Mouse (Mus musculus) Muller cell, postnatal 12 days (primary cell): ENCODE measurements at regions not wholly inside any gene's neighbourhood (a gene's known extent, or its start where the extent isn't known, plus 50 kb on each side); places are given as distances from the start of the nearest gene placed in this dataset.
A peak's percentile ranks its signal among the peaks of the same experiment; 100 is the strongest.

Experiments
- DNase-seq: peaks from one replicate; pipeline ENCODE4 v3.0.0-alpha.2; 2015; ENCODE audit errors: inconsistent ontology term

DNA sequence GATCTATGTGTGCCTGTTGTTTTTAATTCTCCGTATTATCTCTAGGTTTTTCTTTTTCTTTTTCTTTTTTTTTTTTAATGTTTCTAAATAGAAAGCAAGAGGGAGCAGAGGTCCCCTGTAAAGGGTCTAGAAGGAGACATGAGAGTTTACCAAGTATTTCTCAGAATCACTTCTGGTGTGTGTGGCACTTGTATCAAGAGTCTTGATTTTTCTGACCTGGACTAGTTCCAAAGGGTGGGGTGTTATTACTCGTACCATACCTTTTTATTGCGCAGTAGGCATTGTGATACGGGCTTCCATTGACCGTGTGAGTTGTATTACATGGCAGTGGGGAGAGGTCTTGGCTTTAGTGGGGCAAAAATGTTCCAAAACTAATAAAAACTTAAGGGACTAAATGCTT lies 63.2 kb upstream of the Bmp6 start:
- no peak for DNase-seq

DNA sequence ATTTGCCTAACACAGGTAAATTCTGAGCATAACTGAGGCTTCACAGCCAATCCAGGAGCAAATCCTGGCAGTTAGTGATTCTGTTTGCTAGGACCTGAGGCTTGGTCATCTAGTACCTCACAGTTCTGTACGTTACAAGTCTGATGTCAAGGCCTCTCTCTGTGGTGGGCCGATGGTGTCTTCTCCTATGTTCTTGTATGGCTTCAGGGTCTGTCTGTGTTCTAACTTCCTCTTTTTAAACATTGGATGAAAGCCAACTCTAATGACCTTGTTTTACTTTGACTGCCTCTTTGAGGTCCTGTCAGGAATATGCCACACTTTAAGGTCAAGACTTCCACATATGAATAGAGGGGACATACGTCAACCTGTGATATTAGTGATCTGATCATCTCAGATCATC lies 56.9 kb upstream of the Bmp6 start:
- no peak for DNase-seq

GRCm38 (mm10) chr13:38288572-38289440 lies 56.1 kb upstream of the Bmp6 start:
- DNase-seq: no peak

- peak; percentile 52 for DNase-seq
These were observed 54.5 kb upstream of the Bmp6 start for GRCm38 (mm10) chr13:38290287-38290941.

- DNase-seq: no peak
These were observed 53.4 kb upstream of the Bmp6 start for GRCm38 (mm10) chr13:38291487-38291886.
